Mouse (Mus musculus): ENCODE data around the gene Krba1. TPM values are rescaled to one million over a fixed set of nuclear protein-coding genes. Genes with fewer than 3 reads are reported as not detected.

Krba1 gene
- polyA plus RNA-seq, 1 experiment from 2014 or later, result 16.1 TPM

DNA sequence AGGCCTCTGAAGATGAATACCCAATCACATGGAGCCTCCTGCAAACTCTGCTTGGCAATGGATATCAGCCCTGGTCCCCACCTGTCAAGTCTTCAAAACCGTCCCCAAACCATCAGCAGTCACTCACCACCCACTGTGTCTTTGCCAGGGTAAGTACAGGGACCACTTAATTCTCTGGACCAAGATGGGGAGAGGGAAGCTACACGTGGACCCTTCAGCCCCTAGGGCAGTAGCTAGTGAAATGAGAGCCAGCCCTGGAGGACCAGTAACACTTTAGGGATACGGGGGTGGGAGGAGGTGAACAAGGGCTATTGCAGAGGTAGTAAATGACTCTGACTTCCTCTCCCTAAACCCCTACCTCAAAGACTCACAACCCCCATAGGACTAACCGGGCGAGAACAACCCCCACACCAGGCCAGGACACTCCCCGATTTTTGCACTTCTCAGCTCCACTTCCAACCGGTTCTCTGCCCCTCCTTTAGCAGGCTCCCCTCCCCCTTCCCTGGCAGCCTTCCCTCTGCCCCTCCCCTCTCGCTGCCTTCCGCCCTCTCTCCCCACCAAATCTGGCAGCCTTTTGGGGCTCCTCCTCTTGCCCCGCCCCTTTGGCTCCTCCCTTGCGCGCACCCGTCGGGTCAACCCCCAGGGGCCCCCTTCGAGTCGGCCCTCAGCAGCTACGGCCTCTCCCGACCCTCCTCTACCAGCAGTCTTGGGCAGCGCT is 48.4 kb downstream of the Krba1 start:
- Histone ChIP-seq H3K9ac (0 out of 2 replicates have a peak overlapping the region, but pooled peaks have one; percentile 27), H3K27me3 (replicated peaks) (no peaks in the 10 kb centered on the region), H3K4me2 (peak overlapping the region; percentile 79), H3K36me3 (peaks cover 26% of the 10 kb centered on the region), H3K27ac (peak overlapping the region; percentile 82), H3K4me1 (peaks cover 18% of the 10 kb centered on the region), H3K4me3 (replicated peaks) (peak overlapping the region; percentile 85), H3K9me3 (no peaks in the 10 kb centered on the region)
- ATAC-seq (ENCODE audit: insufficient read depth, low FRiP score, low read depth), result peak; percentile 89
- 4% methylated on average over 19 of the region's 19 CpGs for WGBS

DNA sequence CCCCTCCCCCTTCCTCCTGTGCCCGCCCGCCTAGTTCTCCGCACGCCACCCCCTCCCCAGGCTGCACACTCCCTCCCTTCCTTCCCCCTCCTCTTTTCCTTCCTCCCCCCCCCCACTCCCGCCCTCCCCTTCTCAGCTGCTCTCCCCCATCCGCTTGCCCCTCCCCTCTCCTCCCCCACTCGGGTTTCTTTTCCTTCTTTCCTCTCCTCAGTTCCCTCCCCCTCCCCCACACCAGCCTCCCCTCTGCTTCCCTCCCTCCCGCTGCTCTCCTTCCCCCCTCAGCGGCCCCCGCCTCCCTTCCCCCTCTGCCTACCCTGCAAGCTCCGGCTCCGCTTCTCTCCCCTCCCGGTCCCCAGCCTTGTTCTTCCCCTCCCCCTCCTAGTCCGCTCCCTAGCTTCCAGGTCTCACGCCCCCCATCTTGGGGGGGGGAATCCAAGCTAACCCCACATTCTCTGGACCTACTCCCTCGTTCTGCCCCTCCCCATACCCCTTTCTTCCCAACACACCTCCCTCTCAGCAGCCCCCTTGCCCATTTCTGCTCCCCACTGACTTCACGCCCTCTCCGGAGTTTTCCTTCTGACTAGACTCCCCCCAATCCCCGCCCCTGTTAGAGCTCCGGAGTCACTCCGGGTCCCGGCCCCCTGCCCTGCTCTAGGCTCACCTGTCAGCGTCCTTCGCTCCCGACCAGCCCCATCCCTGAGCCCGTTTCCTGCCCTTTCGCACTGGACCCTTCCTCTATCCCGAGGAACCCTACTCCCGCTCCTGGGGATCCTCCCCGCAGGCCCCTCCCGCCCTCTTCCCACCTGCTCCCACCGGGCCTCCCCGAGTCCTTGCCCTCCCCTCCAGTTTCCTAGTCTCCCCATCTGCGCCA is 49.2 kb downstream of the Krba1 start:
- peak overlapping the region; percentile 97 for H3K27ac ChIP-seq
- H3K4me1 ChIP-seq, result peaks cover 18% of the 10 kb centered on the region
- under 1% methylated on average over 30 of the region's 34 CpGs for WGBS

DNA sequence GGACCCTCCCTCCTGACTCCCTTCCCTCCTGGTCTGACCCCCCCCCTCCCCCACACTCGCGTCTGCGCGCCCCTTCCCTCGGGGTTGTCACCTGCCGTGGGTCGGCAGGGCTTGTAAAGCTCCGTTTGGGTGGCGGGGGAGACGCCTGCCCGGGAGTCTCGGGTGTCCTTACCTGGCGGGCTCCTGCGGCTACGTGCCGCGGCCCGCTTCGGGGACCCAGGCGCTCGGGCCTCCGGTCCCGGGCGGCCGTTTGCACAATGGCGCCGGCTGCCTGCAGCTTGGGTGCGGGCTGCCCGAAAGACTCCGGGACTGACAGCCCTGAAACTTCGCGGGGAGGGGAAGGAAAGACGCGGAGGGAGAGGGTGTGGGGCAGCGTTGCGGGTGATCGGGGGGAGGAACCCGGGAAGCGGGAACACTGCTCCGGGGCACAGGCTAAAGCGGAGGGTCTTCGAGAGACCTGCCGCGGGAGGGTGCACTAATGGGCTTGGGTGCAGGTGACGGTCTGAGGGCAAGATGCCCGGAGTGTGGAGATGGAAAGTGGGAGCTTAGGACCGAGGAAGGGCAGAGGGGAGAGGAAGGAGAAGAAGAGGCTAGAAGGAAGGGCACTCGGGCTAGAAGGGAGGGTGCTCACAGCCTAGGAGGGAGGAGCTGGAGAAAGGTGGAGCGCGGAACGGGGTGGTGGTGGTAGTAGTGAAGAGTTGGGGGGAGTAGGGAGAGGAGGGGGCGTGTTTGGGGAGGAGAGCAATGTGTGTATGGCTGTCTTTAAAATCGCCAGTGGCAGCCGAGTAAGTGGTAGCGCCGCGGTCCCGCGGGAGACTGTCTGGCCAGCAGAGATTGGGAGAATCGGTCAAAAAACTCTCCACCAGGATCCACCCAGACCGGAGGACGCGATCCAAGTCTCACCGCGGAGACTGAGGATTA is 50.1 kb downstream of the Krba1 start, which contains the start of gene Zfp467:
Zfp467 (minus strand) TSS at position 645 of the 921 bp plus-strand sequence.
- Histone ChIP-seq H3K4me3 (replicated peaks) (peak within 1 kb of the TSS; percentile 85), H3K27ac (peak within 1 kb of the TSS; percentile 97), H3K4me1 (peaks cover 17% of the 10 kb centered on the region), H3K9ac (peak within 1 kb of the TSS; percentile 93), H3K9me3 (no peaks in the 10 kb centered on the region), H3K4me2 (peak within 1 kb of the TSS; percentile 79), H3K27me3 (replicated peaks) (no peaks in the 10 kb centered on the region), H3K36me3 (peaks cover 15% of the 10 kb centered on the region)
- ATAC-seq (ENCODE audit: insufficient read depth, low FRiP score, low read depth), result peak; percentile 60; the same call in 1 of the 2 replicates
- WGBS, result under 1% methylated on average over 65 of the region's 65 CpGs

More for the DNA sequence above, 49.2 kb downstream of the Krba1 start:
- peak; percentile 52; the same call in 1 of the 2 replicates for ATAC-seq (ENCODE audit: insufficient read depth, low FRiP score, low read depth)
- Histone ChIP-seq H3K4me3 (replicated peaks) (peak overlapping the region; percentile 85), H3K36me3 (peaks cover 18% of the 10 kb centered on the region), H3K27me3 (replicated peaks) (no peaks in the 10 kb centered on the region), H3K4me2 (peak overlapping the region; percentile 79), H3K9me3 (no peaks in the 10 kb centered on the region), H3K9ac (peak overlapping the region; percentile 93)

DNA sequence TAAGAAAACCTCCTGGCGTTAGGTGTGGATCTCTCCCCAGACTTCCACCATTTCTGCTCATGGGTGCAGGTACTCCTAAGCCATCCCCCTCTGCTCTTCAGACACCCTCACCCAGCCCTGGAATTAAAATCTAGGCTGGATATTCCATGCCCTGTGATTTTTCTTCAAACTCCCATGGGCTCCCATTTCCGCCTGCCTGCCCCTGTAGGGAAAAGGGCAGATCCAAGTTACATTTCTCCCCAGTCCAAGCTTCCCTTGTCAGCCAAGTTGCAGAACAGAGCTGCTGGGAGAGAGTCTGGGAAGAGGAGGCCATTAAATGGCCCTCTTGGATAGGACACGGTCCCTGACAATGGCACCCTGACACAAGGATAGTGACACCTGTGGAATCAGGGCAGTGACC is 50.9 kb downstream of the Krba1 start:
- Histone ChIP-seq H3K27me3 (replicated peaks) (no peaks in the 10 kb centered on the region), H3K9me3 (no peaks in the 10 kb centered on the region), H3K36me3 (peaks cover 14% of the 10 kb centered on the region), H3K9ac (no peak overlapping the region), H3K4me1 (peaks cover 13% of the 10 kb centered on the region), H3K4me2 (peak overlapping the region; percentile 79), H3K27ac (peak overlapping the region; percentile 97), H3K4me3 (replicated peaks) (peak overlapping the region; percentile 85)
- WGBS, result 29% methylated on average over 3 of the region's 3 CpGs
- ATAC-seq (ENCODE audit: insufficient read depth, low FRiP score, low read depth), result no peak

DNA sequence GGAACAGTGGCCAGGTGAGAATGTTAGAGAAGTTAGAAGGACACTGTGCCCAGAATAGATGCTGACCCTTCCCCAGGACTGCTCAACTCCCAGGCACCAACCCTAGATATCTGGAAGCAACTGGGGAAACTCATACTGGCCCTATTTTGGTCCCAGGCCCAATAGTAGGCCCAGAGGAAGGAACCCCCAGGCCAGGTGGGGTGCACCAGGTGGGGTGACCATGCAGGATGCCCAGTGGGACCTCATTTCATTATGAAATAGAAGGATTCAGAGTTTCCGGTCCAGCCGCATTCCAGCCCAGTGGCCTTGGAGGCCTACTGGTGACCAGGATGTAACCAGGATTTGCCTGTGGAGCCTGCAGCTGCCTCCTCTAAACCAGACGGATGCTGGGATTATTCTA is 51.5 kb downstream of the Krba1 start:
- peak overlapping the region; percentile 40; the same call in 1 of the 2 replicates for H3K27ac ChIP-seq
- H3K9ac ChIP-seq, result no peak overlapping the region
- peaks cover 7% of the 10 kb centered on the region for H3K36me3 ChIP-seq
- H3K27me3 ChIP-seq (replicated peaks), result no peaks in the 10 kb centered on the region
- ATAC-seq (ENCODE audit: insufficient read depth, low FRiP score, low read depth), result no peak
- no peak overlapping the region for H3K4me2 ChIP-seq
- peaks cover 13% of the 10 kb centered on the region for H3K4me1 ChIP-seq
- H3K4me3 ChIP-seq (replicated peaks), result no peak overlapping the region
- WGBS, result 78% methylated on average over 3 of the region's 3 CpGs
- no peaks in the 10 kb centered on the region for H3K9me3 ChIP-seq

DNA sequence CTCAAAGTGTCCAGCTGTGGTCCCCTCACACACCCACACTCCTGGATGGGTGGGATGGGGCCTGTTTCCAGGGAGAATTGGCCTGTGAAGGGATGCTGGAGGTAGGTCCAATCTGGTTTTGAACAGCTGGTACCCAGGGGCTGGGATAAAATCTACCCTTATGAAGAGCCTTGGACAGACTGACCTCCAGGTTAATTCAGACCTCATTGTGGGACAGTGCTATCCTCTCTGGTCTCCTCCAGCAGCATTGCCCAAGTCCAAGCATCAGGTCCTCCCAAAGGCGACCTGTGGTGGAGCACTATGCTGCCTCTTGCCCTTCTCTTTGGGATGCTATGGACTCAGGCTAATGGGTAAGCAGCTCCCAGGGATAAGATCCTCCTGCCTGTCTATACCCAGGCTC is 52.5 kb downstream of the Krba1 start, which contains the start of gene Sspo:
Sspo (plus strand) TSS at position 301 of the 400 bp plus-strand sequence.
- no peak for ATAC-seq (ENCODE audit: insufficient read depth, low FRiP score, low read depth)
- 89% methylated on average over 1 of the region's 1 CpGs for WGBS
- no peak within 1 kb of the TSS for H3K4me3 ChIP-seq (replicated peaks)
- no peaks in the 10 kb centered on the region for H3K36me3 ChIP-seq
- H3K4me2 ChIP-seq, result no peak within 1 kb of the TSS
- H3K27ac ChIP-seq, result peak within 1 kb of the TSS; percentile 40; the same call in 1 of the 2 replicates
- H3K9me3 ChIP-seq, result no peaks in the 10 kb centered on the region
- no peaks in the 10 kb centered on the region for H3K27me3 ChIP-seq (replicated peaks)
- H3K9ac ChIP-seq, result no peak within 1 kb of the TSS
- H3K4me1 ChIP-seq, result peaks cover 13% of the 10 kb centered on the region

DNA sequence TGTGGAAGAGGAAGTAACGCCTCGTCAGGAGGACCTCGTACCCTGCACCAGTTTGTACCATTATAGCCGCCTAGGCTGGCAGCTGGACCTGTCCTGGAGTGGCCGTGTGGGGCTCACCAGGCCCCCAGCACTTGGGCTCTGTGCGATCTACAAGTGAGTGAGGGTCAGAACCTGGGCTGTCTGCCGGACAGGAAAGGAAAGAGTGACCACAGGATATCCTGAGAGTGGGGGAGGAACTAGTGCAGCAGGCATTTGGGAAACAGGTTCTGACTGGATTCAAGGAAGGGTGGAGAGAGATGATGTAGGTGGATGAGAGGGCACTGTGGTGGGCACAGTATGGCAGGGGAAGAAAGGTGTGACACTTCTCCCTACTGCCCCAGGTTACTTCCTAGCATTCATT is 53.1 kb downstream of the Krba1 start:
- no peaks in the 10 kb centered on the region for H3K27me3 ChIP-seq (replicated peaks)
- H3K27ac ChIP-seq, result no peak overlapping the region
- ATAC-seq (ENCODE audit: insufficient read depth, low FRiP score, low read depth), result no peak
- H3K9ac ChIP-seq, result no peak overlapping the region
- no peak overlapping the region for H3K4me2 ChIP-seq
- no peaks in the 10 kb centered on the region for H3K9me3 ChIP-seq
- H3K36me3 ChIP-seq, result no peaks in the 10 kb centered on the region
- no peak overlapping the region for H3K4me3 ChIP-seq (replicated peaks)
- 67% methylated on average over 7 of the region's 7 CpGs for WGBS
- H3K4me1 ChIP-seq, result peaks cover 9% of the 10 kb centered on the region

DNA sequence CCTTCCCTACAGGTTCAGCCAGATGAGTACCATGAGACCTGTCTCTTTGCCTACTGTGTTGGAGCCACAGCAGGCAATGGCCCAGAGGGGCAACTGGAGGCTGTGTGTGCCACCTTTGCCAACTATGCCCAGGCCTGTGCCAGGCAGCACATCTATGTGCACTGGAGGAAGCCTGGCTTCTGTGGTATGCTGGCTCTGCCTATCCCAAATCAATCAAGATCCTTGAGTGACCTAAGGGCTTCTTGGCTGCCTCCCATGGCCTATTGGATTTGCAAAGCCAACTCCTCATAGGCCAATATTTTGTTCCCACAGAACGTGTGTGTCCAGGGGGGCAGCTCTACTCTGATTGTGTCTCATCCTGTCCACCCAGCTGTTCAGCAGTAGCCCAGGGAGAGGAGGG is 56.8 kb downstream of the Krba1 start:
- no peaks in the 10 kb centered on the region for H3K9me3 ChIP-seq
- H3K4me1 ChIP-seq, result no peaks in the 10 kb centered on the region
- ATAC-seq (ENCODE audit: insufficient read depth, low FRiP score, low read depth), result no peak
- H3K36me3 ChIP-seq, result no peaks in the 10 kb centered on the region
- WGBS, result 68% methylated on average over 1 of the region's 1 CpGs
- H3K4me2 ChIP-seq, result no peak overlapping the region
- H3K27me3 ChIP-seq (replicated peaks), result no peaks in the 10 kb centered on the region
- no peak overlapping the region for H3K4me3 ChIP-seq (replicated peaks)
- H3K9ac ChIP-seq, result no peak overlapping the region
- H3K27ac ChIP-seq, result no peak overlapping the region

DNA sequence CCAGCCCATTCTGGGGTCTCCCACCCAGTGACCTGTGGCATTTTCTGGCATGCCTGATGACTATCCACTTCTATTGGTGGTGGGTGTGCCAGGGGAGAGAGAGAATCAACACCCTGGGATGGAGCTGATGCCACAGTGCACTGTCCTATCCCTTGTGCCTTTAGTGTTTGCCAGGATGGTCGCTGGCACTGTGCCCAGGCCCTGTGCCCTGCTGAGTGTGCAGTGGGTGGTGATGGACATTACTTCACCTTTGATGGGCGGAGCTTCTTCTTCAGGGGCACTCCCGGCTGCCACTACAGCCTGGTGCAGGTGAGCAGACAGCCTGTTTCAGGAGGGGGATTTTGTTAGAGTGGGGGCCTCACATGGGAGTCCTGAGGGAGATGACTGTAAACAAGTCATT is 57.4 kb downstream of the Krba1 start:
- Histone ChIP-seq H3K9me3 (no peaks in the 10 kb centered on the region), H3K4me1 (no peaks in the 10 kb centered on the region)
- WGBS, result 65% methylated on average over 3 of the region's 3 CpGs

DNA sequence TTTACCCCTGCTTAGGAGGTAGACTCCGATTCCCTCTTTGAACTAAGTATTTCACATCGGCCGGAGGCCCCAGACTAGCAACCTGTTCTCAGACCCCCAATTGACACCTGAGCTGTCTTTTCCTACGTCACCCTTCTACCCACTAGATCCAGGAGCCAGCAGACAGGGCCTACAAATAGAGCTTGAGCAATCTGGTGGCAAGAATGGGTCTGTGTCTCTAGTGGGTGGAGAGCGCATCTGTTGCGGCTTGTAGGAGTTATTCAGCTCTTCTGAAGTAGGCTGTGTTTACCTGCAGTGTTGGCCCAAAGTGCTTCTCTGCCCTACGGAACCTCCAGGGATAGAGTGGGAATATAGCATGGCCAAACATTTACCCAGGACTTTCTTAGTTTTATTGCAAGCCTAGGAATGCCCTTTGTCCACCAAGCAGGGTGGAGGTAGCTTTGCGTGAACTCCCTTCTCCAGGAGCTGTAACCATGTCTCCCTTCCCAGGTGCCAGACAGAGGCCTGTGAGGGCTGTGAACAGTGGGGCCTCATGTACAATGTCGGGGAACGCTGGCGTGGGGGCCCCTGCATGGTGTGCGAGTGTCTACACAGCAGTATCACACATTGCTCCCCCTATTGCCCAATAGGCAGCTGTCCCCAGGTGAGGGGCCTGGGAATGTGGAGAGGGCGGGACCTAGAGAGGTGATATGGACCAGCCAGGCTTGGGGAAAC is 69.7 kb downstream of the Krba1 start:
- Histone ChIP-seq H3K4me3 (replicated peaks) (no peak overlapping the region), H3K27ac (no peak overlapping the region), H3K9me3 (no peaks in the 10 kb centered on the region), H3K27me3 (replicated peaks) (no peaks in the 10 kb centered on the region), H3K9ac (no peak overlapping the region), H3K36me3 (no peaks in the 10 kb centered on the region), H3K4me1 (no peaks in the 10 kb centered on the region), H3K4me2 (no peak overlapping the region)
- ATAC-seq (ENCODE audit: insufficient read depth, low FRiP score, low read depth), result no peak
- WGBS, result 79% methylated on average over 13 of the region's 13 CpGs

More for the DNA sequence above, 57.4 kb downstream of the Krba1 start:
- no peak for ATAC-seq (ENCODE audit: insufficient read depth, low FRiP score, low read depth)
- H3K27ac ChIP-seq, result no peak overlapping the region
- no peaks in the 10 kb centered on the region for H3K27me3 ChIP-seq (replicated peaks)
- no peak overlapping the region for H3K4me2 ChIP-seq
- no peaks in the 10 kb centered on the region for H3K36me3 ChIP-seq
- H3K4me3 ChIP-seq (replicated peaks), result no peak overlapping the region
- H3K9ac ChIP-seq, result no peak overlapping the region

DNA sequence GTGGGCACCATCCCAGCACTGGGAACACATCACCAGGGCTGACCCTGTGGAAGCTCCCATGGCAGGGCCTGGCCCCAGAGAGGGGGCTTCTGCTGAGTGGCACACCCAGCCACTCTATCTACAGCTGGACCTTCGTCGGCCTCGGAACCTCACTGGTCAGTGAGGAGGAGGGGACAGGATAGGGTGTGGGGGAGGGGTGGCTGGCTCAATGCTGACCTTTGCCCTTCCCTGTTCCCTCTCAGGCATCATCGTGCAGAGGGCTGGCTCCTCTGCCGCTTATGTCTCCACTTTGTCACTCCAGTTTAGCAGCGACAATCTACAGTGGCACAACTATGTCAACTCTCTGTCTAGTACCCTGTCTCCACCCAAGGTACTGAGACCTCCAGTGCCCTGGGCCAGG is 71.3 kb downstream of the Krba1 start:
- 27% methylated on average over 6 of the region's 6 CpGs for WGBS
- H3K9me3 ChIP-seq, result no peaks in the 10 kb centered on the region
- H3K4me1 ChIP-seq, result no peaks in the 10 kb centered on the region
- H3K4me2 ChIP-seq, result no peak overlapping the region
- no peak overlapping the region for H3K4me3 ChIP-seq (replicated peaks)
- no peak overlapping the region for H3K27ac ChIP-seq
- no peaks in the 10 kb centered on the region for H3K27me3 ChIP-seq (replicated peaks)
- H3K36me3 ChIP-seq, result no peaks in the 10 kb centered on the region
- no peak for ATAC-seq (ENCODE audit: insufficient read depth, low FRiP score, low read depth)
- no peak overlapping the region for H3K9ac ChIP-seq
